Mouse (Mus musculus): ENCODE data around the gene Cdh4.

Cdh4 gene

GRCm38 (mm10) chr2:179767527-179767849 is 325.3 kb downstream of the Cdh4 start:
- no peak; the same call in 1 of the 2 replicates for TF ChIP-seq POU5F1 (IDR thresholded peaks at IDR 0.05; ENCODE audit: borderline replicate concordance, low read length)
- no peak for TF ChIP-seq CTCF (conservative IDR thresholded peaks at IDR 0.05; ENCODE audit: low read length)
- TF ChIP-seq NANOG (IDR thresholded peaks at IDR 0.05; ENCODE audit: borderline replicate concordance, low read length) = no peak
- no peaks in the 10 kb centered on the region for H3K36me3 ChIP-seq (ENCODE audit: insufficient read depth, low read length)

GRCm38 (mm10) chr2:179769137-179769536 is 326.9 kb downstream of the Cdh4 start:
- Histone ChIP-seq H3K4me1 (replicated peaks; ENCODE audit: low read depth, low read length) (peaks cover 52% of the 10 kb centered on the region), H3K27me3 (ENCODE audit: insufficient read depth, low read length) (peaks cover 57% of the 10 kb centered on the region), H3K36me3 (ENCODE audit: insufficient read depth, low read length) (no peaks in the 10 kb centered on the region), H3K4me3 (replicated peaks; ENCODE audit: low read length) (no peak overlapping the region), H3K9me3 (ENCODE audit: low read length) (no peaks in the 10 kb centered on the region)
- TF ChIP-seq CTCF (conservative IDR thresholded peaks at IDR 0.05; ENCODE audit: low read length) (no peak), NANOG (IDR thresholded peaks at IDR 0.05; ENCODE audit: borderline replicate concordance, low read length) (no peak), POU5F1 (IDR thresholded peaks at IDR 0.05; ENCODE audit: borderline replicate concordance, low read length) (no peak)

More at GRCm38 (mm10) chr2:179767527-179767849, 325.3 kb downstream of the Cdh4 start:
- Histone ChIP-seq H3K4me3 (replicated peaks; ENCODE audit: low read length) (peak overlapping the region; percentile 32; the same call in 1 of the 2 replicates), H3K27me3 (ENCODE audit: insufficient read depth, low read length) (peaks cover 57% of the 10 kb centered on the region), H3K9me3 (ENCODE audit: low read length) (no peaks in the 10 kb centered on the region), H3K4me1 (replicated peaks; ENCODE audit: low read depth, low read length) (peaks cover 48% of the 10 kb centered on the region)

- H3K4me3 ChIP-seq (replicated peaks; ENCODE audit: low read length) = no peak overlapping the region
- H3K27me3 ChIP-seq (ENCODE audit: insufficient read depth, low read length) = peaks cover 52% of the 10 kb centered on the region
- no peaks in the 10 kb centered on the region for H3K36me3 ChIP-seq (ENCODE audit: insufficient read depth, low read length)
- no peaks in the 10 kb centered on the region for H3K9me3 ChIP-seq (ENCODE audit: low read length)
- H3K4me1 ChIP-seq (replicated peaks; ENCODE audit: low read depth, low read length) = peaks cover 60% of the 10 kb centered on the region
- TF ChIP-seq POU5F1 (IDR thresholded peaks at IDR 0.05; ENCODE audit: borderline replicate concordance, low read length) (no peak), NANOG (IDR thresholded peaks at IDR 0.05; ENCODE audit: borderline replicate concordance, low read length) (no peak), CTCF (conservative IDR thresholded peaks at IDR 0.05; ENCODE audit: low read length) (no peak)
These were observed 327.7 kb downstream of the Cdh4 start for GRCm38 (mm10) chr2:179769943-179770342.

GRCm38 (mm10) chr2:179774440-179775110 is 332.3 kb downstream of the Cdh4 start:
- Histone ChIP-seq H3K36me3 (ENCODE audit: insufficient read depth, low read length) (no peaks in the 10 kb centered on the region), H3K4me3 (replicated peaks; ENCODE audit: low read length) (peak overlapping the region; percentile 5; the same call in 1 of the 2 replicates), H3K4me1 (replicated peaks; ENCODE audit: low read depth, low read length) (peaks cover 25% of the 10 kb centered on the region), H3K27me3 (ENCODE audit: insufficient read depth, low read length) (peaks cover 28% of the 10 kb centered on the region), H3K9me3 (ENCODE audit: low read length) (no peaks in the 10 kb centered on the region)
- TF ChIP-seq CTCF (conservative IDR thresholded peaks at IDR 0.05; ENCODE audit: low read length) = no peak
- TF ChIP-seq POU5F1 (IDR thresholded peaks at IDR 0.05; ENCODE audit: borderline replicate concordance, low read length) = no peak
- no peak for TF ChIP-seq NANOG (IDR thresholded peaks at IDR 0.05; ENCODE audit: borderline replicate concordance, low read length)

GRCm38 (mm10) chr2:179775999-179776705 is 333.9 kb downstream of the Cdh4 start:
- H3K4me3 ChIP-seq (replicated peaks; ENCODE audit: low read length) = no peak overlapping the region
- TF ChIP-seq CTCF (conservative IDR thresholded peaks at IDR 0.05; ENCODE audit: low read length) (no peak), POU5F1 (IDR thresholded peaks at IDR 0.05; ENCODE audit: borderline replicate concordance, low read length) (no peak), NANOG (IDR thresholded peaks at IDR 0.05; ENCODE audit: borderline replicate concordance, low read length) (no peak)
- H3K4me1 ChIP-seq (replicated peaks; ENCODE audit: low read depth, low read length) = peaks cover 20% of the 10 kb centered on the region
- H3K36me3 ChIP-seq (ENCODE audit: insufficient read depth, low read length) = no peaks in the 10 kb centered on the region
- peaks cover 26% of the 10 kb centered on the region for H3K27me3 ChIP-seq (ENCODE audit: insufficient read depth, low read length)
- H3K9me3 ChIP-seq (ENCODE audit: low read length) = no peaks in the 10 kb centered on the region

- no peak overlapping the region for H3K4me3 ChIP-seq (replicated peaks; ENCODE audit: low read length)
- peaks cover 9% of the 10 kb centered on the region; the same call in 1 of the 2 replicates for H3K27me3 ChIP-seq (ENCODE audit: insufficient read depth, low read length)
- H3K36me3 ChIP-seq (ENCODE audit: insufficient read depth, low read length) = no peaks in the 10 kb centered on the region
- no peaks in the 10 kb centered on the region for H3K9me3 ChIP-seq (ENCODE audit: low read length)
- no peak for TF ChIP-seq CTCF (conservative IDR thresholded peaks at IDR 0.05; ENCODE audit: low read length)
- TF ChIP-seq NANOG (IDR thresholded peaks at IDR 0.05; ENCODE audit: borderline replicate concordance, low read length) = no peak
- no peak for TF ChIP-seq POU5F1 (IDR thresholded peaks at IDR 0.05; ENCODE audit: borderline replicate concordance, low read length)
- H3K4me1 ChIP-seq (replicated peaks; ENCODE audit: low read depth, low read length) = peaks cover 15% of the 10 kb centered on the region
These were observed 337.0 kb downstream of the Cdh4 start for GRCm38 (mm10) chr2:179779266-179779665.

- TF ChIP-seq CTCF (conservative IDR thresholded peaks at IDR 0.05; ENCODE audit: low read length) (no peak), NANOG (IDR thresholded peaks at IDR 0.05; ENCODE audit: borderline replicate concordance, low read length) (no peak)
- Histone ChIP-seq H3K36me3 (ENCODE audit: insufficient read depth, low read length) (no peaks in the 10 kb centered on the region), H3K27me3 (ENCODE audit: insufficient read depth, low read length) (peaks cover 9% of the 10 kb centered on the region; the same call in 1 of the 2 replicates), H3K9me3 (ENCODE audit: low read length) (no peaks in the 10 kb centered on the region), H3K4me3 (replicated peaks; ENCODE audit: low read length) (no peak overlapping the region), H3K4me1 (replicated peaks; ENCODE audit: low read depth, low read length) (peaks cover 3% of the 10 kb centered on the region; the same call in 1 of the 2 replicates)
These were observed 338.7 kb downstream of the Cdh4 start for GRCm38 (mm10) chr2:179780961-179781360.

- H3K4me3 ChIP-seq (replicated peaks; ENCODE audit: low read length) = no peak overlapping the region
- H3K36me3 ChIP-seq (ENCODE audit: insufficient read depth, low read length) = no peaks in the 10 kb centered on the region
- H3K27me3 ChIP-seq (ENCODE audit: insufficient read depth, low read length) = no peaks in the 10 kb centered on the region
- H3K9me3 ChIP-seq (ENCODE audit: low read length) = no peaks in the 10 kb centered on the region
- peaks cover 4% of the 10 kb centered on the region for H3K4me1 ChIP-seq (replicated peaks; ENCODE audit: low read depth, low read length)
- TF ChIP-seq NANOG (IDR thresholded peaks at IDR 0.05; ENCODE audit: borderline replicate concordance, low read length) = no peak
- no peak for TF ChIP-seq POU5F1 (IDR thresholded peaks at IDR 0.05; ENCODE audit: borderline replicate concordance, low read length)
- TF ChIP-seq CTCF (conservative IDR thresholded peaks at IDR 0.05; ENCODE audit: low read length) = no peak
These were observed 345.0 kb downstream of the Cdh4 start for GRCm38 (mm10) chr2:179787256-179787655.

Data from E14TG2a.4 (cell line).